Mouse (Mus musculus): ENCODE measurements around the gene Tnnc1.

Tnnc1 gene

GRCm38 (mm10) chr14:31208084-31208483, at the start of gene Tnnc1:
Tnnc1 (plus strand) TSS chr14:31208312.
- peaks cover 6% of the 10 kb centered on the region; the same call in 1 of the 2 replicates for H3K36me3 ChIP-seq (ENCODE audit: control insufficient read depth, insufficient read depth, low read length, poor library complexity, severe bottlenecking)
- DNase-seq (ENCODE audit: low read depth, low spot score): no peak
- H3K27me3 ChIP-seq (ENCODE audit: control insufficient read depth, insufficient read depth, low read length, poor library complexity, severe bottlenecking): no peaks in the 10 kb centered on the region

GRCm38 (mm10) chr14:31160196-31161150, 47.6 kb upstream of the Tnnc1 start:
- H3K36me3 ChIP-seq (ENCODE audit: control insufficient read depth, insufficient read depth, low read length, poor library complexity, severe bottlenecking): no peaks in the 10 kb centered on the region
- no peaks in the 10 kb centered on the region for H3K27me3 ChIP-seq (ENCODE audit: control insufficient read depth, insufficient read depth, low read length, poor library complexity, severe bottlenecking)
- DNase-seq (ENCODE audit: low read depth, low spot score): no peak

DNA sequence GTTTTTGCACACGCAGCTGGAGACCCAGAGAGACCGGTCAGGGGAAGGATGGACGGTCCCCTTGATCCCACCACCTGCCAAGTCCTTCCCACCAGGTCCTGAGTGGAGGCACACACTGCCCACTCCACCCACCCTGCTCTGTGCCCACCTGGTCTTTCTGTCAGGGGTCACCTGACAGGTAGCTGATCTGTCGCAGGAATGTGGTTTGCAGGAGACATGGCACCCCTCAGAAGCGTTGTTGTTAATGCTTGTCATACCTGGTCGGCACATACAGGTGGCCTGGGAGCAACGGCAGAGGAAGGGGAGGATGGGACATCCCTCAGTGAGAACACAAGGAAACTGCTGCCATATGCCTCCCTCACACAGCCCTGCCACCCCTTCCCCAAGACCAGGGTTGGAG, 46.9 kb upstream of the Tnnc1 start:
- no peak for DNase-seq (ENCODE audit: low read depth, low spot score)
- no peaks in the 10 kb centered on the region for H3K36me3 ChIP-seq (ENCODE audit: control insufficient read depth, insufficient read depth, low read length, poor library complexity, severe bottlenecking)
- H3K27me3 ChIP-seq (ENCODE audit: control insufficient read depth, insufficient read depth, low read length, poor library complexity, severe bottlenecking): no peaks in the 10 kb centered on the region

- Histone ChIP-seq H3K27me3 (ENCODE audit: control insufficient read depth, insufficient read depth, low read length, poor library complexity, severe bottlenecking) (no peaks in the 10 kb centered on the region), H3K36me3 (ENCODE audit: control insufficient read depth, insufficient read depth, low read length, poor library complexity, severe bottlenecking) (no peaks in the 10 kb centered on the region)
- DNase-seq (ENCODE audit: low read depth, low spot score): no peak
Observed at GRCm38 (mm10) chr14:31161638-31162037, 46.5 kb upstream of the Tnnc1 start.

DNA sequence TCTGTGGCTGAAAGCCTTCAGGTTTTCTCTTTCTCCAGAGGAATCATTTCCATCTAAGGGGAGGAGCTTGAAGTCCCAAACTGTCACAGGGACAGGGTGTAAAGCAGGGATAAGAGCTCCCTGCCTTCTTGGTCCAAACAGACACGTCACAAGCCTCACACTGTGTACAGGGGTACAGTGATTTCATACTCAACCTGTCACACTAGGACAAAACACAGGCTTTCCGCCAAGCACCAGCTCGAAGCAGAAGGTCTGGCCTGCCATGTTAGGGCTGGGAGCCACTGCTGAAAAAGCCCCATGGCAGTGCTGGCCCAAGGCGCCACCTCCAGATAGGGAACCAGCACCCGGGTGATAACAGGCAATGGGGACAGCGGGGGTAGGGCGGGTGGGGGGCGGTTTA, 44.0 kb upstream of the Tnnc1 start:
- no peak for DNase-seq (ENCODE audit: low read depth, low spot score)
- Histone ChIP-seq H3K36me3 (ENCODE audit: control insufficient read depth, insufficient read depth, low read length, poor library complexity, severe bottlenecking) (no peaks in the 10 kb centered on the region), H3K27me3 (ENCODE audit: control insufficient read depth, insufficient read depth, low read length, poor library complexity, severe bottlenecking) (no peaks in the 10 kb centered on the region)

- DNase-seq (ENCODE audit: low read depth, low spot score): no peak
- H3K36me3 ChIP-seq (ENCODE audit: control insufficient read depth, insufficient read depth, low read length, poor library complexity, severe bottlenecking): no peaks in the 10 kb centered on the region
- H3K27me3 ChIP-seq (ENCODE audit: control insufficient read depth, insufficient read depth, low read length, poor library complexity, severe bottlenecking): no peaks in the 10 kb centered on the region
Observed at GRCm38 (mm10) chr14:31165010-31165409, 43.1 kb upstream of the Tnnc1 start.

DNA sequence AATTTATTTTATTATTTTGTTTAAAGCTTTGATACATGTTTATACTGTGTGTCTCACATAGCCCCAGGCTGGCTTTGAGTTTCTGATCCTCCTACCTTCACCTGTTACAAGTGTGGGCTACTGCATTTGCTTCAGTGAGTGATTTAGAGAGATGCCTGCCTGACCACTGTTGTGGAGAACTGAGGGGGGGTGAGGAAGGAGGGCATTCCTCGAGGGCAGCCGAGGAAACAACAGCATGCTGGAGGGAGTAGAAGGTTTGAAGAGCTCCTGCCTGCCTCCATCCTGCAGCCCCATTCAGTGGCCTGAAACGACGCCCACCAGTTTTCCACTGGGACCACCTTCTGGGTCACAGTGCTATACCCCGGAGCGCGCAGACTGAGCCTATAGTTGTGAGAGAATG, 42.7 kb upstream of the Tnnc1 start:
- DNase-seq (ENCODE audit: low read depth, low spot score): no peak
- Histone ChIP-seq H3K36me3 (ENCODE audit: control insufficient read depth, insufficient read depth, low read length, poor library complexity, severe bottlenecking) (no peaks in the 10 kb centered on the region), H3K27me3 (ENCODE audit: control insufficient read depth, insufficient read depth, low read length, poor library complexity, severe bottlenecking) (no peaks in the 10 kb centered on the region)

GRCm38 (mm10) chr14:31165991-31166630, 42.0 kb upstream of the Tnnc1 start:
- no peaks in the 10 kb centered on the region for H3K27me3 ChIP-seq (ENCODE audit: control insufficient read depth, insufficient read depth, low read length, poor library complexity, severe bottlenecking)
- DNase-seq (ENCODE audit: low read depth, low spot score): no peak
- peaks cover 1% of the 10 kb centered on the region for H3K36me3 ChIP-seq (ENCODE audit: control insufficient read depth, insufficient read depth, low read length, poor library complexity, severe bottlenecking)

GRCm38 (mm10) chr14:31166827-31167226, 41.3 kb upstream of the Tnnc1 start:
- DNase-seq (ENCODE audit: low read depth, low spot score): no peak
- peaks cover 7% of the 10 kb centered on the region for H3K36me3 ChIP-seq (ENCODE audit: control insufficient read depth, insufficient read depth, low read length, poor library complexity, severe bottlenecking)

DNA sequence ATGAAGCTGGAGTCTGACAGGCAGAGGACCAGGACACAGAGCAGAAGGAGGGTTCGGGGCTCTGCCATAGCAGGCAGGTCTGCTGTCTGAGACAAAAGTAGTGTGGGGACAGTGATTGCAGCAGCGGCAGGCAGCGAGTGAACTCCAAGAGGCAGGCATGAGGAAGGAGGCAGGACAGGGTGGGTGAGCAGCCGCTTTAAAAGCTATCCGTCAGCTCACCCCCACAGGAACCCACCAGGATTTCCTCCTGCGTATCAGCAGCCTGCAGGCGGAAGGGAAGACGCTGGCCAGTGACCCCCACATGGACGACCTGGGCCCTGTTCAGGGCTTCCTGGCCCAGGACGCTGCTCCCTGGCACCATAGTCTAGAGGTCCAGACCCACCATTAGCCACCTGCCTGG, 39.7 kb upstream of the Tnnc1 start, which contains the start of gene Stab1:
TSS of gene Stab1 (minus strand) at position 217 of the 400 bp plus-strand sequence.
- peaks cover 13% of the 10 kb centered on the region for H3K36me3 ChIP-seq (ENCODE audit: control insufficient read depth, insufficient read depth, low read length, poor library complexity, severe bottlenecking)
- no peaks in the 10 kb centered on the region for H3K27me3 ChIP-seq (ENCODE audit: control insufficient read depth, insufficient read depth, low read length, poor library complexity, severe bottlenecking)
- no peak for DNase-seq (ENCODE audit: low read depth, low spot score)

More at GRCm38 (mm10) chr14:31166827-31167226, 41.3 kb upstream of the Tnnc1 start:
- no peaks in the 10 kb centered on the region for H3K27me3 ChIP-seq (ENCODE audit: control insufficient read depth, insufficient read depth, low read length, poor library complexity, severe bottlenecking)

DNA sequence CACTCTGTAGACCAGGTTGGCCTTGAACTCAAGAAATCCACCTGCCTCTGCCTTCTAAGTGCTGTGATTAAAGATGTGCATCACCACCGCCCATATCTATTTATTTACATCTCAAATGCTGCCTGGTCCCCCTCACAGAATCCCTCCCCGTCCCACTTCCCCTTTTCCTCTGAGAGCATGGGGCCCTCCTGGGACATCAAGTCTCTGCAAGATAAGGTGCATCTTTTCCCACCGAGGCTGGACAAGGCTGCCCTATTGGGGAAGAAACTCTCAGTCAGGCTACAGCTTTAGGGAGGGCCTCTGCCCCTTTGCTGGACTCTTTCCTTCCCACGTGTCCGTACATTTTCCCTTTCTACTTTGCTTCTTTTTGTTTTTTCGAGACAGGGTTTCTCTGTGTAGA, 38.6 kb upstream of the Tnnc1 start:
- DNase-seq (ENCODE audit: low read depth, low spot score): peak; percentile 22
- Histone ChIP-seq H3K36me3 (ENCODE audit: control insufficient read depth, insufficient read depth, low read length, poor library complexity, severe bottlenecking) (peaks cover 14% of the 10 kb centered on the region), H3K27me3 (ENCODE audit: control insufficient read depth, insufficient read depth, low read length, poor library complexity, severe bottlenecking) (no peaks in the 10 kb centered on the region)

DNA sequence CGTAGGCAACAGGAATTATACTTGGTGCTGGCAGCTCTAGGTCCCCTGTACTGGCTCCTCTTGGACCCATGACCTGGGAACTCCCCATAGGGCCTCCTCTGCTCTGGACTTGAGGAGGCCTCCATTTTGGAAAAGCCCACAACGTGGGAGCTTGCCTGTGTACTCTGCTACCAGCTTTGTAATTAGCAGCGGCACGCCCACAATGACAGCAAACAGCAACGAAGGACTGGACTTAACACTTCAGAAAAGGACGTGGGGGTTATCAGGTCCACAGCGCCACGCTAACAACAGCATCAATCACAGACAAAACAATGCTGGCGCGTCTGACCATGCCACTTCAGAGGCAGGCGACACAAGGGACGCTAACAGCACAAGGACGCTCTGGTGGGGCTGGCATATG, 37.1 kb upstream of the Tnnc1 start:
- DNase-seq (ENCODE audit: low read depth, low spot score): no peak

GRCm38 (mm10) chr14:31171386-31171785, 36.7 kb upstream of the Tnnc1 start:
- no peaks in the 10 kb centered on the region for H3K27me3 ChIP-seq (ENCODE audit: control insufficient read depth, insufficient read depth, low read length, poor library complexity, severe bottlenecking)

More for the DNA sequence above, 37.1 kb upstream of the Tnnc1 start:
- Histone ChIP-seq H3K36me3 (ENCODE audit: control insufficient read depth, insufficient read depth, low read length, poor library complexity, severe bottlenecking) (peaks cover 16% of the 10 kb centered on the region), H3K27me3 (ENCODE audit: control insufficient read depth, insufficient read depth, low read length, poor library complexity, severe bottlenecking) (no peaks in the 10 kb centered on the region)

DNA sequence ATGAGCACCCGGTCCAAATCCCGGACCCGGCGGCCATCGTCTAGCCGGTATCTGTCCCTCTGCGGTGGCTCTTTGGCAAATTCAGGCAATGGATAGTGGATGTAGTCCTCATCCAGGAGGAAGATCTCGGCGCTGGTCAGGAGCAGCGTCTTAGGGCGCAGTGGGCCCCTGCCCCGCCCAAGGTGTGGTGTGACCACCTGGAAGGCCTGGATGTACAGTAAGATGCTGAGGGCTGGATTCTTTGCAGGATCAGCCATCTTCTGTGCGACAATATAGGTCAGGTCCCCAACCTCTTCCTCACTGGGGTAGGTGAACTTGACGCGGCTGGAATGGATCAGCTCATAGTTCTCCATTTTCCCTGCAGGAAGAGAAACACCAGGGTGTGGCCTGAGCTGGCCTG, 36.3 kb upstream of the Tnnc1 start:
- Histone ChIP-seq H3K27me3 (ENCODE audit: control insufficient read depth, insufficient read depth, low read length, poor library complexity, severe bottlenecking) (no peaks in the 10 kb centered on the region), H3K36me3 (ENCODE audit: control insufficient read depth, insufficient read depth, low read length, poor library complexity, severe bottlenecking) (peaks cover 18% of the 10 kb centered on the region)
- DNase-seq (ENCODE audit: low read depth, low spot score): no peak

More at GRCm38 (mm10) chr14:31171386-31171785, 36.7 kb upstream of the Tnnc1 start:
- peaks cover 16% of the 10 kb centered on the region for H3K36me3 ChIP-seq (ENCODE audit: control insufficient read depth, insufficient read depth, low read length, poor library complexity, severe bottlenecking)
- DNase-seq (ENCODE audit: low read depth, low spot score): no peak

Measured in splenic B cell, adult 2 months (primary cell).